8 mouse cellular contexts compared by ENCODE assay signal in genomic region chr3:62338854-62339515, GRCm38 (mm10). TPM values are rescaled to one million over a fixed set of nuclear protein-coding genes. Genes with fewer than 3 reads are reported as not detected.
DNase-seq lines count a peak whose midpoint lies in the region; ATAC-seq and TF ChIP-seq lines count a peak whose summit lies in the region.

No protein-coding gene starts in this region.

- no peak overlapping the region for H3K27ac ChIP-seq in embryonic facial prominence, embryonic 11.5 days (replicated peaks; ENCODE audit: low read depth, low read length)
- 0 out of 2 replicates have a peak overlapping the region, but pooled peaks have one; percentile 22 for H3K27ac ChIP-seq in heart, embryonic 11.5 days (ENCODE audit: low read depth, low read length)
- H3K27ac ChIP-seq in kidney, embryonic 14.5 days (ENCODE audit: low read depth, low read length), result peak overlapping the region; percentile 83
- peak overlapping the region; percentile 72 for H3K27ac ChIP-seq in liver, postnatal 0 days (ENCODE audit: low read depth)
- H3K27ac ChIP-seq in neural tube, embryonic 15.5 days (replicated peaks), result peak overlapping the region; percentile 74

- no peaks in the 10 kb centered on the region for H3K36me3 ChIP-seq in embryonic facial prominence, embryonic 11.5 days (replicated peaks; ENCODE audit: control insufficient read depth, insufficient read depth, low read depth, low read length)
- H3K36me3 ChIP-seq in heart, embryonic 11.5 days (ENCODE audit: control insufficient read depth, insufficient read depth, low read length), result no peaks in the 10 kb centered on the region
- no peaks in the 10 kb centered on the region; the same call in 1 of the 2 replicates for H3K36me3 ChIP-seq in kidney, embryonic 14.5 days (ENCODE audit: control insufficient read depth, insufficient read depth, low read length)
- no peaks in the 10 kb centered on the region for H3K36me3 ChIP-seq in liver, postnatal 0 days (replicated peaks; ENCODE audit: insufficient read depth, low read length)
- no peaks in the 10 kb centered on the region for H3K36me3 ChIP-seq in neural tube, embryonic 15.5 days

- H3K4me1 ChIP-seq in embryonic facial prominence, embryonic 11.5 days (ENCODE audit: control insufficient read depth, insufficient read depth, low read length), result no peaks in the 10 kb centered on the region
- no peaks in the 10 kb centered on the region for H3K4me1 ChIP-seq in heart, embryonic 11.5 days (ENCODE audit: control insufficient read depth, insufficient read depth, low read length)
- H3K4me1 ChIP-seq in kidney, embryonic 14.5 days (ENCODE audit: control insufficient read depth, insufficient read depth, low read length), result peaks cover 17% of the 10 kb centered on the region
- peaks cover 4% of the 10 kb centered on the region; the same call in 1 of the 2 replicates for H3K4me1 ChIP-seq in liver, postnatal 0 days (ENCODE audit: insufficient read depth)
- peaks cover 9% of the 10 kb centered on the region for H3K4me1 ChIP-seq in neural tube, embryonic 15.5 days

- peak; percentile 15 to 45 for DNase-seq in left cerebral cortex, adult 18-20 months (ENCODE audit: low spot score in 2 of 2)
- no peak for DNase-seq in left cerebral cortex, adult 11 months (ENCODE audit: low spot score)
- DNase-seq in embryonic facial prominence, embryonic 11.5 days (ENCODE audit: low spot score), result peak; percentile 74
- DNase-seq in liver, postnatal 0 days, result peak; percentile 78
- DNase-seq in urinary bladder, postnatal 14 days (ENCODE audit: low spot score), result peak; percentile 68

- peak overlapping the region; percentile 73 for H3K9ac ChIP-seq in embryonic facial prominence, embryonic 11.5 days (replicated peaks; ENCODE audit: low read length)
- peak overlapping the region; percentile 77 for H3K9ac ChIP-seq in heart, embryonic 11.5 days (ENCODE audit: low read depth, low read length)
- H3K9ac ChIP-seq in kidney, embryonic 14.5 days (ENCODE audit: low read depth, low read length), result peak overlapping the region; percentile 69
- peak overlapping the region; percentile 71 for H3K9ac ChIP-seq in liver, postnatal 0 days (replicated peaks)
- H3K9ac ChIP-seq in neural tube, embryonic 15.5 days (replicated peaks), result peak overlapping the region; percentile 68

- TF ChIP-seq CTCF in liver, postnatal 0 days (IDR thresholded peaks at IDR 0.05; ENCODE audit: low read depth), result no peak

- peak; percentile 96 for ATAC-seq in embryonic facial prominence, embryonic 11.5 days (replicated peaks; ENCODE audit: insufficient number of reproducible peaks, low FRiP score, low TSS enrichment, low read depth)
- peak; percentile 89 for ATAC-seq in heart, embryonic 11.5 days (replicated peaks; ENCODE audit: insufficient number of reproducible peaks, low FRiP score, low TSS enrichment)
- ATAC-seq in kidney, embryonic 14.5 days (ENCODE audit: low FRiP score, low TSS enrichment), result peak; percentile 97
- peak; percentile 90 for ATAC-seq in liver, postnatal 0 days
- peak; percentile 92 for ATAC-seq in neural tube, embryonic 15.5 days (ENCODE audit: low FRiP score)

- WGBS in embryonic facial prominence, embryonic 11.5 days, result under 1% methylated on average over 68 of the region's 68 CpGs
- WGBS in heart, embryonic 11.5 days (ENCODE audit: insufficient replicate concordance), result under 1% methylated on average over 66 of the region's 68 CpGs
- under 1% methylated on average over 62 of the region's 68 CpGs for WGBS in kidney, embryonic 14.5 days
- WGBS in liver, postnatal 0 days (ENCODE audit: insufficient replicate concordance), result under 1% methylated on average over 67 of the region's 68 CpGs
- WGBS in neural tube, embryonic 15.5 days, result under 1% methylated on average over 68 of the region's 68 CpGs

- peak overlapping the region; percentile 74 for H3K4me2 ChIP-seq in embryonic facial prominence, embryonic 11.5 days (ENCODE audit: low read depth, low read length)
- H3K4me2 ChIP-seq in heart, embryonic 11.5 days, result peak overlapping the region; percentile 94
- H3K4me2 ChIP-seq in kidney, embryonic 14.5 days (replicated peaks; ENCODE audit: low read depth, low read length), result peak overlapping the region; percentile 75
- peak overlapping the region; percentile 85 for H3K4me2 ChIP-seq in liver, postnatal 0 days (ENCODE audit: low read depth, low read length)
- H3K4me2 ChIP-seq in neural tube, embryonic 15.5 days, result peak overlapping the region; percentile 89

- peak overlapping the region; percentile 72 for H3K4me3 ChIP-seq in embryonic facial prominence, embryonic 11.5 days (ENCODE audit: low read depth, low read length)
- H3K4me3 ChIP-seq in heart, embryonic 11.5 days (ENCODE audit: low read depth, low read length), result peak overlapping the region; percentile 80
- H3K4me3 ChIP-seq in kidney, embryonic 14.5 days (ENCODE audit: low read length), result peak overlapping the region; percentile 75
- peak overlapping the region; percentile 70 for H3K4me3 ChIP-seq in liver, postnatal 0 days (ENCODE audit: low read depth, low read length)
- H3K4me3 ChIP-seq in neural tube, embryonic 15.5 days (replicated peaks), result peak overlapping the region; percentile 88

- no peaks in the 10 kb centered on the region for H3K9me3 ChIP-seq in embryonic facial prominence, embryonic 11.5 days (replicated peaks; ENCODE audit: control insufficient read depth, low read length)
- no peaks in the 10 kb centered on the region for H3K9me3 ChIP-seq in heart, embryonic 11.5 days (replicated peaks; ENCODE audit: control insufficient read depth, low read length)
- no peaks in the 10 kb centered on the region for H3K9me3 ChIP-seq in kidney, embryonic 14.5 days (ENCODE audit: control insufficient read depth, low read length)
- H3K9me3 ChIP-seq in liver, postnatal 0 days (ENCODE audit: low read length), result no peaks in the 10 kb centered on the region
- H3K9me3 ChIP-seq in neural tube, embryonic 15.5 days (replicated peaks), result no peaks in the 10 kb centered on the region

- no peak for TF ChIP-seq EP300 in liver, postnatal 0 days (IDR thresholded peaks at IDR 0.05; ENCODE audit: low read depth)

- H3K27me3 ChIP-seq in embryonic facial prominence, embryonic 11.5 days (ENCODE audit: control insufficient read depth, insufficient read depth, low read length), result 0 out of 2 replicates have a peak, but pooled peaks cover 3% of the 10 kb centered on the region
- 0 out of 2 replicates have a peak, but pooled peaks cover 6% of the 10 kb centered on the region for H3K27me3 ChIP-seq in heart, embryonic 11.5 days (ENCODE audit: control insufficient read depth, insufficient read depth, low read length)
- H3K27me3 ChIP-seq in kidney, embryonic 14.5 days (ENCODE audit: control insufficient read depth, insufficient read depth, low read length), result no peaks in the 10 kb centered on the region
- peaks cover 17% of the 10 kb centered on the region for H3K27me3 ChIP-seq in liver, postnatal 0 days (ENCODE audit: insufficient read depth, low read length)
- H3K27me3 ChIP-seq in neural tube, embryonic 15.5 days (replicated peaks), result peaks cover 5% of the 10 kb centered on the region; the same call in 1 of the 2 replicates

RNA-seq across cellular contexts. Expression of gene Arhgef26, which starts 0.8 kb away (rescaled TPM):
- 10 to 100 TPM; 19.7 to 24.9 TPM for total RNA-seq in left cerebral cortex, adult 18-20 months (2021)
- polyA plus RNA-seq in embryonic facial prominence, embryonic 11.5 days (2014; fragmentation: Nextera tagmentation; extraction: Ambion mirVana), result 4.3 and 4.7 TPM in 2 replicates
- polyA plus RNA-seq in heart, embryonic 11.5 days (2014; fragmentation: Nextera tagmentation; extraction: Ambion mirVana), result 3.6 and 5.2 TPM in 2 replicates
- polyA plus RNA-seq in kidney, embryonic 14.5 days (2014; fragmentation: Nextera tagmentation; extraction: Ambion mirVana), result 8.5 and 11.4 TPM in 2 replicates
- polyA plus RNA-seq in liver, postnatal 0 days (2015; fragmentation: Nextera tagmentation; extraction: Ambion mirVana), result 1.5 and 2.7 TPM in 2 replicates
- 13.9 and 14.7 TPM in 2 replicates for polyA plus RNA-seq in neural tube, embryonic 15.5 days (2015; fragmentation: Nextera tagmentation; extraction: Ambion mirVana)
